Mouse (Mus musculus) forebrain, embryonic 11.5 days (tissue): Measurements from ENCODE around the gene P3h1. TPM values are rescaled to one million over a fixed set of nuclear protein-coding genes. Genes with fewer than 3 reads are reported as not detected.

Source experiments
- ATAC-seq: fragments of 200-750 bp; cut with Nextera tagmentation; replicated peaks from 2 replicates; pipeline ENCODE4 v1.8.0; 2017; ENCODE audit warnings: moderate TSS enrichment; ENCODE audit not compliant: low FRiP score
- DNase-seq: peaks from one replicate; pipeline ENCODE4 v3.0.0-alpha.2; 2017; ENCODE audit warnings: low spot score
- H3K27ac ChIP-seq: fragments of 300-500 bp; sonication (generic); 2 replicates; pipeline ENCODE4 v1.5.1; 2014; ENCODE audit warnings: low read depth, low read length
- H3K27me3 ChIP-seq: fragments of 300-500 bp; sonication (generic); 2 replicates; pipeline ENCODE4 v1.6.1; 2014; ENCODE audit warnings: mild to moderate bottlenecking, low read length, mixed read lengths; ENCODE audit not compliant: control insufficient read depth, insufficient read depth
- H3K36me3 ChIP-seq: fragments of 300-500 bp; sonication (generic); 2 replicates; pipeline ENCODE4 v1.6.1; 2014; ENCODE audit warnings: mild to moderate bottlenecking, low read length, moderate library complexity, mixed read lengths; ENCODE audit not compliant: control insufficient read depth, insufficient read depth
- H3K4me1 ChIP-seq: fragments of 300-500 bp; sonication (generic); replicated peaks from 2 replicates; pipeline ENCODE4 v1.6.1; 2014; ENCODE audit warnings: low read length, mixed read lengths; ENCODE audit not compliant: control insufficient read depth, insufficient read depth
- H3K4me2 ChIP-seq: fragments of 300-500 bp; sonication (generic); 2 replicates; pipeline ENCODE4 v1.6.1; 2014; ENCODE audit warnings: low read depth, mild to moderate bottlenecking, low read length, moderate library complexity, mixed read lengths; ENCODE audit not compliant: severe bottlenecking
- H3K4me3 ChIP-seq: fragments of 300-500 bp; sonication (generic); 2 replicates; pipeline ENCODE4 v1.5.1; 2014; ENCODE audit warnings: low read depth, low read length
- H3K9ac ChIP-seq: fragments of 300-500 bp; sonication (generic); 2 replicates; pipeline ENCODE4 v1.6.1; 2014; ENCODE audit warnings: low read length
- H3K9me3 ChIP-seq: fragments of 300-500 bp; sonication (generic); 2 replicates; pipeline ENCODE4 v1.6.1; 2016; ENCODE audit warnings: low read length, mixed read lengths; ENCODE audit not compliant: control insufficient read depth
- WGBS: fragments of 180-500 bp; shearing (Covaris S2); extraction: QIAGEN DNeasy Blood & Tissue Kit; methylation state at CpG from one replicate; pipeline ENCODE4 v1.1.7; 2014; 5-methylcytosine and 5-hydroxymethylcytosine counted together
- polyA plus RNA-seq: library from polyadenylated mRNA; unstranded; fragments of >200 nt; fragmentation: Nextera tagmentation; extraction: Ambion mirVana; gene quantifications from 2 replicates; pipeline ENCODE4 v1.2.1, GENCODE M21; 2014

Gene P3h1
- polyA plus RNA-seq, 1 experiment from 2014 or later: 16.8 TPM

- no peaks in the 10 kb centered on the region for H3K27me3 ChIP-seq
- H3K9ac ChIP-seq: peak overlapping the region; percentile 23
- no peak overlapping the region for H3K4me2 ChIP-seq
Measured at GRCm38 (mm10) chr4:119254012-119254618, 21.4 kb downstream of the P3h1 start.

GRCm38 (mm10) chr4:119255351-119255750, 22.6 kb downstream of the P3h1 start, which contains the start of gene Cldn19:
Gene Cldn19 (plus strand): TSS chr4:119255414.
- H3K4me1 ChIP-seq: peaks cover 10% of the 10 kb centered on the region; the same call in 1 of the 2 replicates
- H3K36me3 ChIP-seq: no peaks in the 10 kb centered on the region
- H3K9ac ChIP-seq: peak within 1 kb of the TSS; percentile 23; the same call in 1 of the 2 replicates
- ATAC-seq (no peak), DNase-seq (no peak)
- no peak within 1 kb of the TSS for H3K4me2 ChIP-seq
- H3K27me3 ChIP-seq: no peaks in the 10 kb centered on the region
- no peaks in the 10 kb centered on the region for H3K9me3 ChIP-seq
- 73% methylated on average over 12 of the region's 12 CpGs for WGBS
- H3K27ac ChIP-seq: peak within 1 kb of the TSS; percentile 0; the same call in 1 of the 2 replicates
- H3K4me3 ChIP-seq: no peak within 1 kb of the TSS

More at GRCm38 (mm10) chr4:119254012-119254618, 21.4 kb downstream of the P3h1 start:
- Histone ChIP-seq H3K27ac (peak overlapping the region; percentile 0; the same call in 1 of the 2 replicates), H3K36me3 (no peaks in the 10 kb centered on the region), H3K9me3 (no peaks in the 10 kb centered on the region), H3K4me3 (no peak overlapping the region), H3K4me1 (peaks cover 10% of the 10 kb centered on the region; the same call in 1 of the 2 replicates)
- DNase-seq (peak; percentile 61), ATAC-seq (peak; percentile 67)
- WGBS: 32% methylated on average over 9 of the region's 9 CpGs

GRCm38 (mm10) chr4:119257083-119257482, 24.4 kb downstream of the P3h1 start:
- no peak for ATAC-seq
- H3K9ac ChIP-seq: no peak overlapping the region
- H3K4me3 ChIP-seq: no peak overlapping the region
- no peaks in the 10 kb centered on the region for H3K27me3 ChIP-seq
- 82% methylated on average over 6 of the region's 6 CpGs for WGBS
- DNase-seq: no peak
- no peaks in the 10 kb centered on the region for H3K36me3 ChIP-seq
- H3K4me2 ChIP-seq: no peak overlapping the region
- no peaks in the 10 kb centered on the region for H3K9me3 ChIP-seq
- no peak overlapping the region for H3K27ac ChIP-seq
- H3K4me1 ChIP-seq: peaks cover 10% of the 10 kb centered on the region; the same call in 1 of the 2 replicates

- ATAC-seq (no peak; the same call in 1 of the 2 replicates), DNase-seq (no peak)
- no peak overlapping the region for H3K4me3 ChIP-seq
- H3K27me3 ChIP-seq: no peaks in the 10 kb centered on the region
- H3K9me3 ChIP-seq: no peaks in the 10 kb centered on the region
- H3K4me1 ChIP-seq: peaks cover 4% of the 10 kb centered on the region; the same call in 1 of the 2 replicates
- H3K4me2 ChIP-seq: no peak overlapping the region
- no peak overlapping the region for H3K27ac ChIP-seq
- H3K9ac ChIP-seq: no peak overlapping the region
- no peaks in the 10 kb centered on the region for H3K36me3 ChIP-seq
- 84% methylated on average over 15 of the region's 15 CpGs for WGBS
Measured at GRCm38 (mm10) chr4:119259344-119260254, 26.9 kb downstream of the P3h1 start.

- no peak overlapping the region for H3K4me3 ChIP-seq
- H3K4me2 ChIP-seq: no peak overlapping the region
- ATAC-seq (no peak), DNase-seq (peak; percentile 51)
- no peak overlapping the region for H3K27ac ChIP-seq
- no peaks in the 10 kb centered on the region for H3K9me3 ChIP-seq
- 78% methylated on average over 7 of the region's 7 CpGs for WGBS
- H3K36me3 ChIP-seq: no peaks in the 10 kb centered on the region
- no peaks in the 10 kb centered on the region for H3K27me3 ChIP-seq
- H3K4me1 ChIP-seq: no peaks in the 10 kb centered on the region
- no peak overlapping the region; the same call in 1 of the 2 replicates for H3K9ac ChIP-seq
Measured at GRCm38 (mm10) chr4:119261087-119261713, 28.5 kb downstream of the P3h1 start.

- Histone ChIP-seq H3K27me3 (no peaks in the 10 kb centered on the region), H3K36me3 (no peaks in the 10 kb centered on the region), H3K4me2 (no peak overlapping the region), H3K27ac (no peak overlapping the region), H3K4me1 (no peaks in the 10 kb centered on the region), H3K9ac (no peak overlapping the region), H3K9me3 (no peaks in the 10 kb centered on the region), H3K4me3 (no peak overlapping the region)
- 94% methylated on average over 5 of the region's 5 CpGs for WGBS
- DNase-seq (peak; percentile 37), ATAC-seq (no peak)
Measured at GRCm38 (mm10) chr4:119262483-119262882, 29.8 kb downstream of the P3h1 start.

GRCm38 (mm10) chr4:119263459-119263858, 30.7 kb downstream of the P3h1 start:
- H3K27me3 ChIP-seq: no peaks in the 10 kb centered on the region
- H3K9ac ChIP-seq: no peak overlapping the region
- H3K36me3 ChIP-seq: no peaks in the 10 kb centered on the region
- no peak overlapping the region for H3K27ac ChIP-seq
- no peak overlapping the region for H3K4me2 ChIP-seq
- DNase-seq (no peak), ATAC-seq (no peak)
- H3K4me1 ChIP-seq: no peaks in the 10 kb centered on the region
- no peaks in the 10 kb centered on the region for H3K9me3 ChIP-seq
- H3K4me3 ChIP-seq: no peak overlapping the region
- 78% methylated on average over 3 of the region's 3 CpGs for WGBS

GRCm38 (mm10) chr4:119266606-119267005, 33.9 kb downstream of the P3h1 start:
- 78% methylated on average over 13 of the region's 13 CpGs for WGBS
- DNase-seq (peak; percentile 42), ATAC-seq (no peak)
- Histone ChIP-seq H3K27me3 (no peaks in the 10 kb centered on the region), H3K27ac (no peak overlapping the region), H3K4me3 (no peak overlapping the region), H3K36me3 (peaks cover 3% of the 10 kb centered on the region), H3K9me3 (no peaks in the 10 kb centered on the region), H3K4me1 (no peaks in the 10 kb centered on the region), H3K4me2 (no peak overlapping the region), H3K9ac (no peak overlapping the region)
